Mouse (Mus musculus) urinary bladder, postnatal 10 days (tissue): ENCODE data around the gene Cep44.

Source experiments
- DNase-seq: peaks from one replicate; pipeline ENCODE4 v3.0.0; 2022; ENCODE audit warnings: low spot score

Cep44 gene

DNA sequence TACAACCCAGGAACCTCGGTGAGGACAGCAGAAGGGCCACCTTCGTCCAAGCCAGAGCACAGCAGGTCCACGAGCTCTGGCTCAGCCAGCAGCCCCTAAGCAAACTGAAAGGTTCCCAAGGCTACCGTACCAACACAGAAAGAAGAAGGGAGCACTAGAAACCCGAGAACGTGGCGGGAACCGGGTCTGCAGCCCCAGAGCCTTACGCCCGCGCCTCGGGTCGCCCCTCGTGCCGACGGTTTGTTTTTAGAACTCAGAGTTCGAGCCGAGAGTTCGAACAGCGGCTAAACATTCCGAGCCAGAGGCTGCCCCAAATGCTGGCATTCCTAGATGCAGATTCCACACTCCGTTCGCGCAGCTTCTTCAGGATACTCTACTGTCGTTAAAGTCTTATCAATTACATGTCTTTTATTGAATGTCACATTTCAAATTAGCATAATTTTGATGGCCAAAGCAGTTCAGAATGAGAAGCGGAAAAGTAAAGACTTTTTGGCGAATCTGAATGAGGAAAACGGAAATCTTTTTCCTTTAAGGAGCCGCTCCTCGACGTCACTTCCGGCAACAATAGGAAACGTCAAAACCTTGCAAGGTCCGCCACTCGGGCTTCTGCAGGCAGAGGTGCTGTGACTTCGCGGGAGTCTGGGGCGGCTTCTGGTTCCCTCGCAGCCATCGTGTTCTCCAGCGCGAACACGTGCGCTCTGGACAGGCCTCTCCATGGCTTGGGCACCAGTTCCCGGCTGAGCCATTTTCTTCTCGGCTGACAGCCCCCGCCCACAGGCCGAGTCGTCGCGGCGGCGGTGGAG lies at the start of gene Cep44, which contains the start of gene Fbxo8:
TSS of gene Cep44 (minus strand) at position 490 of the 803 bp plus-strand sequence.
TSS of gene Fbxo8 (plus strand) at position 533 of the 803 bp plus-strand sequence.
- DNase-seq: peak; percentile 36

DNA sequence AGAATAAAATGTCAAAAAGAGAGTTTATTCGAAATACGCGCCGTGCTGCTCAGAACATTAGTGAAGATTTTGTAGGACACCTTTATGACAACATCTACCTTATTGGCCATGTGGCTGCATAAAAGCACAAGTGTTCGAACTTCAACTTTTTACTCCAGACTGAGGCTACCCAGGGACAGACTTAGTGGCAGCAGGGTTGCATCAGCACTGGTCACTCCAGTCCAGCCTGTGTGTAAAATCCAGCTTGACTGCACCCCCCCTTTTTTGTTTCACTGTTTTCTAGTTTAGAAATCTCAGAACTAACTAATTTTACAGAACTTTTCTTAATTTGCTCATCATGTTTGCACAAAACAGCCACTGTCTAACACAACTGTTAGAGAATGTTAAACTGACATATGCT lies 40.7 kb upstream of the Cep44 start:
- DNase-seq: no peak

DNA sequence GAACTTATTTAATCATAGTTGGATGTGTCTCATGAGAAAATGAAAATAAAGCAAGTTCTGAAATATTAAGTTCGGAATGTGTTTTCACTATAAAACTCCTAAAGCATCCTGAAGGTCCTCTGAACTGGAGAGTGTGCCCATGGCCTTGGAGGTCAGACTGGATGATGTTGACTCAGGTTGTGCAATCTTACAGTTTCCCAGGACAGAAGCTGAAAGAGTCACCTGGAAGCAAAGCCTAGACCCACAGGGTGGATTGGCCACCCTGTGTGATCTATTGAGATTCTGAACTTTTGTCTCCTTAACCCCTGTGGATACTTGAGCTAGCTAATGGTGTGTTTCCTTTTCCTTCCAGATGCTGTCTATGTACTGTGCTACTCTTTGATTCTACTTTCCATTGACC lies 40.2 kb upstream of the Cep44 start:
- DNase-seq: no peak

DNA sequence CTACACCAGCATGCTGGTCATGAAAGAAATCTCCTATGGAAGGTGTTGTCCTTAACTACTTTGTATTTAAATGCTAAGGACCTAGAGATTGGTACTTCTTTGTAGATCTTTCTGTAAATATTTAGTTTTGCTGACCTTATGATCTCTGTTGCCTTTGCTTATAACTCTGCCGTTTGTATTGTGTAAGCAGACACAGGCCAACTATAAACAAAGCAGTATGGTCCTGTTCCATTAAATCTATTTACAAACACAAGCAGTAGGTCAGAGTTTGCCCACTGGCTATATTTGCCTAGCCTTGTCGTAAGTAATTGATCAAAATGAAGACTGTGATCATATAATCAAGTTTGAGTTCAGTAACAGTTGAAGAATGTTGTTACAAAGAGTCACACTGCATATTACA lies 38.2 kb upstream of the Cep44 start:
- DNase-seq: no peak

DNA sequence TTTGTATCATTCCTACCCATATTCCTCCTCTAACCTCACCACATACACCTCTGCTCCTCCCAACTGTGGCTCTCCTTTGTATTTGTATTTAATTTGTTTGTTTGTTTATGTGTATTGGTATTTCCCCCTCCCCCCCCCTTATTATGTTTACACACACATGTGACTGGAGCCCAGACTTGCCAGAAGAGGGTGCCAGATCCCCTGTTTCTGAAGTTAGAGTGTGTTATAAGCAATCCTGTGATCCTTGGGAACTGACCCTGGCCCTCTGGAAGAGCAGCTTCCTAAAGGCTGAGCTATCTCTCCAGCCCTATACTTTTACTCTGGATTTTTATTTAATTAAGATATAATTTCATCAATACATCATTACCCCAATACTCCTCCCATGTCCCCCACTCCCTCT lies 32.0 kb upstream of the Cep44 start:
- DNase-seq: no peak

DNA sequence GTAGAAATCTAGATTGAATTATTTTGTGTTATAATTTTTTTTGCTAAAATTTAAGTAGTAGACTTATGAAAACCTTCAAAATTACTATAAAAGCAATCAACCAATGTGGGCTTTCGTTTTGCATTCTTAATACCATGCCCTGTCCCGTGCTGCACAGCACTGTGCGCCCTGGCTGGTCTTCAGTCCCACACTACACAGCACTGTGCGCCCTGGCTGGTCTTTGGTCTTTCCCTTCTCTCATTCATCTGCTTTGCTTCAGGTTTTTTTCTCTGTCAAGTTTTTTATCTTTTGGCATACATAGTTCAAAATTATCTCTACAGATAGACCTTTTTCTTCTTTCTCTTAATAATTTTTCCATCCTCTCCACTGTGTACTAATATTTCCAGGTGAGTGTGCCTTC lies 30.1 kb upstream of the Cep44 start:
- DNase-seq: no peak

DNA sequence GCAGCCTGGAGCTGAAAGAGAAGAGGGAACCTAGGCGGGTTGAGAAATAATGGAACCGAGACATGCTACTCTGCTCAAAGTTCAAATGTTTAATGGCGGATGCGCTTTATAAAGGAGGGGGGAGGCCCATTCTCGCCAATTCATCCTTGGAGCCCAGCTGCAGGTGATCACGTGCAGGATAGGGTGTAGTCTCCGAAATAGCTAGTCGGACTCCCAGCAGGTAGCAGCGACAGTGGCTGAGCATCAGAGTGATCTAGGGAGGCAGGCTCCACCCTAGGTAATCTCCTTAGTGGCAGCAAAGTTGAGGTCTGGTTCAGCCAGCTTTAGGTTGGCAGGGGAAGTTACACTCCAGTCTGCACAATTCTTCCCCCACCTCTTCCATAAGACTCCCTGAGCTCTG lies 16.0 kb upstream of the Cep44 start:
- DNase-seq: no peak

GRCm38 (mm10) chr8:56564399-56565047 lies 13.7 kb upstream of the Cep44 start:
- no peak for DNase-seq

DNA sequence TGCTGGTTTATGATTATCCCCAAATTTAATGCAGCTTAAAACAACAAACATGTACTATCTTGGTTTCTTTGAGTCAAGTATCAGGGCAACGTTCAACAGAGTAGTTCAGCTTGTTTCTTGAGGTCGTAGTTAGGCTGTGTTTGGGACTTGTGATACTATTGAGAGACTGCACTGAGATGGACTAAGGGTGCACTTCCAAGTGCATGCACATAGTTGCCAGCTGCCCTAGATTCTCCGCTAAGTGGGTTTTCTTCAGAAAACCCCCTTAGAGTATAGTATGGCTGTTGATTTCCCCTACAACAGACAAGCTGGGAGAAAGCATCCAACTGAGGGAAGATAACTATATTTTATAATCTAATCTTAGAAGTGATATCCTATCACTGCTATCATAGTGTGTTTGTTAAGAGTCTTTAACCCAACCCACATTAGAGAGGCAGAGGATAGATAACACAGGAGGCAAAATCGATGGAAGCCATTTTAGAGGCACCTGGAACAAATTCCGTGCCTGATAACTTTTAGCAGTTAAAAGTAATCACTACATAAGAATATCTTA lies 1.8 kb upstream of the Cep44 start:
- no peak for DNase-seq

DNA sequence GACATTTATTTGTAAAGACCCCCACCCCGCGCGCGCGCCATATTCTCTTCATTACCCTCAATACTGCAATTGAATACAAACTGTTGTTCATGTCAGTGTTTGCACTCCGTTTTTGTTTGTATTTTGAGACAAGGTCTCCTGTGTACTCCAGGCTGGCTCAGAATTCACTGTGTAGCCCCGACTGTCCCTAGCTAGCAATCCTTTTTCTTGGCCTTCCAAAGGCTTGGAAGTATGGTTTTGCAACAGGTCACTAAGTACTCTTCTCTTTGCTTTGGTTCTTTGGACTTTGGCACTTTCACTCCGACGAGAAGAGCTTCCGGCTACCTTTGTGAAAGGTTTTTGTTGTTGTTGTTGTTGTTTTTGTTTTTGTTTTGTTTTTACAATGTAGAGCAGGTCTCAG lies 1.2 kb upstream of the Cep44 start:
- DNase-seq: no peak

DNA sequence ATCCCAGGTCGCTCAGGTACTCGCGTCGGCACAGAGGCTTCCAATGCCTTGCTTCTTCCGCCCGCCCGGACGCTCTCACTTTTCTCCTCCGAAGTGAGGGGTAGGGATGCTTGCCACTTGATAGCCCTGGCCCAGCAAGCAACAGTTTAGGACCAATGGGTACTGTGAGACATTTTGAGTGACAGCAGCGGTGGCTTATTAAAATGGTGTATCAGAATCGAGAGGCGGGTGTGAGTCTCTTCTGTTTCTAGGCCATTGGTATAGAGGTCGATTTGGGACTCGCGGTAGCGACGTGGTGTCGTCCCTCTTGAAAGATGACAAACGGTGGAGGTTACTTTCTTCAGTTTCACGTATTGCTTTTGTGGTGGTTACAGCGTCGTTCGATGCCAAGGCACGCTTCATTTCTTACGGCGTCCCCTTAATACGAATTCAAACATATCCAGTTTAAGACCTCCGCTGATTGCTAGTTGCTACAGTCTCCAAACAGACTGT lies 560 bp upstream of the Cep44 start:
- DNase-seq: peak; percentile 52

DNA sequence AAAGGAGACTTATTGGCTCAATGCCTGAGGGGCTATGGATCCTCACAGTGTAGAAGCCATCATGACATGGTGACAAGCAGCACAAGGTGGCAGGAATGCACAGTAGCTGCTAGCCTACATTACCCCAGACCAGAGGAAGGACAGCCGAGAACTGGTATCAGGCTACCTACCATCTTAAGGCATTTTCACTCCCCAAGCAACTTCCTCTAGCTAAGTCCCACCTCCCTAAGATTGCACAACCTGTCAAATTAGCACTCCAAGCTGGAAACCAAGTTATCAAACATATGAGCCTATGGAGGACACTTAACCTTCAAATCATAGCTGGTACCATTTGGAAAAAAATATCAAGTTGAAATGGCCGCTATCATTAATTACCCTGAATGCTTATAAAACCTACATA lies 3.0 kb downstream of the Cep44 start:
- DNase-seq: no peak

GRCm38 (mm10) chr8:56540706-56541105 lies 10.1 kb downstream of the Cep44 start:
- DNase-seq: no peak

- no peak for DNase-seq
These were observed 20.5 kb downstream of the Cep44 start for GRCm38 (mm10) chr8:56530359-56530758.

DNA sequence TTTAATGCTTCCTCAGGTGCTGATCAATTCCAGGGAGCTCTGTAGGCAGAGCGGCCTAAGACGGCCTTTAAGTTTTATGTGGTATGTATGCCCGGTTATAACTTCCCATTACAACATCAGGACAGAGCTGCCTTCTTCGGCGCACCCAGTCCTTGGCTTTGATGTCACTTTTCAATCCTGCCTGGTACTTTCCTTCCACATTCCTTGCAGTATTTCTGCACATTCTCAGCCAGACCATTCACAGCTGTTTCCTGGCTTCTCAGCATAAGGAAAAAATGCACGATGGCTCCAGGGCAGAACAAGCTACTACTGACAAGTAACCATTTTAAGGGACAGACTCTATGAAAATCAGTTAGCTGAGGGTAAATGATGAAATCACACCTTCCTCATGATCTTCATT lies 22.0 kb downstream of the Cep44 start:
- no peak for DNase-seq

- no peak for DNase-seq
These were observed 29.8 kb downstream of the Cep44 start for GRCm38 (mm10) chr8:56521051-56521450.

- no peak for DNase-seq
These were observed 30.6 kb downstream of the Cep44 start for GRCm38 (mm10) chr8:56520249-56520648.

GRCm38 (mm10) chr8:56518848-56519247 lies 32.0 kb downstream of the Cep44 start:
- no peak for DNase-seq

DNA sequence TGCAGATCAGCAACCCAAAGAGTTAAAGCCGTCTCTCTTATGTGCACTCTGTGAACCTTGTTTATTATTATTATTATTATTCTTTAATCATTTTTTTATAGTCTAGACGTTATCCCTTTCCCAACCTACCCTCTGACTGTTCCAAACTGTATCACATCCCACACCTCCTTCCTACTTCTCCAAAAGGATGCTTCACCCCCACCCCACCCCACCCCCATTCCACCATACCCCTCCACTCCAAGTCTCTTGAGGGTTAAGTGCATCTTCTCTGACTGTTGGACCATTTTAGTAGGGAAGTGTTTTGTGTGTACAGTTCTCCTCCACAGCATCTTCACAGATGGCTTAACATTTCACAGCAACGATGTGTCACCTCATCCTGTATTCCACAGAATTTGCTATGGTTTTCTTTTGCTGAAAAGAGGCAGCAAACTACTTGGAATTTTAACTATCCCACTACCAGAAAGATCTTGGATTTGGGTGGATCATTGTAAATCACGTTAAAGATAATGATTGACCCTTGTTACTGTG lies 41.8 kb downstream of the Cep44 start:
- no peak for DNase-seq

DNA sequence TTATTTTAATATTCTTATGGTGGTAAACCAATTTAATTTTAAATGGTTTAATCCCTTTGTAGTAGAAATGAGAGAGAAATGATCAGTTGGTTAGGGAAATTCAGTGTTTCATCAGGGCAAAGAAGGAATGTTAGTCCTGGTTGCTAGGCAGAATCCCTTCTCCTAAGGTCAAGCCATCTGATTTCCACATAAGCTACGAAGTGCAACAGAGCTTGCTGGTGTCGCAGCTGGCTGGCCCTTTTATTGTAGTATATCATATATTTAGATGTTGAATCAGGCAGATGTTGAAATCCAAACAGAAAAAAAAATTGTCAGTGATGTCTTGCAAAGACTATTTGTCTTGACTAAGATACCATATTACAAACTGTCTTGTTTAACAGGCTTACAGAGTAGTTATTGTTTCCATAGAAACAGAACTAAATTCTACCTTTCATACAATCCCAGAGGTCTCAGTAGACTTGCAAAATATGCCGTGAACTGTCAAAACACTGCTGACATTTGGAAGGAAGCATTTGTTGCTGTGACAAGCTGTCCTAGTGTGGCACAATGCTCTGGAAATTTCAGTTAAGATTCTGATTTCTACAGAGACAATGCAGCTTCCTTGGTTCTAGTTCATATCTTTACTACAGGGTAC lies 42.4 kb downstream of the Cep44 start:
- no peak for DNase-seq

DNA sequence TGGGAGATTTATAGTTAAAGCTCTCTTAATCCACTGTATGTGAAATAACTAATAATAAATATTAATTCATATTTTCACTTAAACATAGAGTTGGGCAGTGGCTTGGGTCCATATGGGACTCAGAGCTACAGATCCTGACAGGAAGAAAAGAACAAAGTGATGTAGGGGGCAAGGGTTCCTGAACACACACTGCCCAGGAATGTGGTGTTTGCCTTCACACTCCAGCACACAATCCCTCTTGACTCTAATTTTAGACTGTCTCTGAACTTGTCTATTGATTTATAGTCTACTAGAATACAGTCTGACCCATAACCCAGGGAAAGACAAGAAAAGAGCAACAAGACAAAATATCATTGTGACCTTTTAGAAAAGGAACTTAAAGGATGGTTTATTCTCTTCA lies 48.9 kb downstream of the Cep44 start:
- DNase-seq: no peak

DNA sequence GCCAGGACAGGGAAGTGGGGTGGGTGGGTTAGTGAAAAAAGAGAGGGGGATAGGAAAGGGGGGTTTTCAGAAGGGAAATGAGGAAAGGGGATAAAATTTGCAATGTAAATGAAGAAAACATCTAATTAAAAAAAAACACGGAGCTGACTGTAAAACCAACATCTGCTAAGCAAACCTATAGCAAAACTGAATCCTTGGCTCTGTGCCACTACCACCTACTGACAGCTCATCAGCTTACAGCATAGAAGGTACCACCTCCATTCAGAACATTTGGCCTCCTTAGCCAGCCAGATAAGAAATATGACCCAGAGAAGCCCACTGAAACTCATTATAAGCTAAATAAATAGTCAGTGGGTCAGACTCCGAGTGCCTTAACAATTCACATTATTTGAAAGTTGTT lies 61.4 kb downstream of the Cep44 start:
- no peak for DNase-seq
